7 mouse cellular contexts compared by ENCODE assay signal in the genomic region with DNA sequence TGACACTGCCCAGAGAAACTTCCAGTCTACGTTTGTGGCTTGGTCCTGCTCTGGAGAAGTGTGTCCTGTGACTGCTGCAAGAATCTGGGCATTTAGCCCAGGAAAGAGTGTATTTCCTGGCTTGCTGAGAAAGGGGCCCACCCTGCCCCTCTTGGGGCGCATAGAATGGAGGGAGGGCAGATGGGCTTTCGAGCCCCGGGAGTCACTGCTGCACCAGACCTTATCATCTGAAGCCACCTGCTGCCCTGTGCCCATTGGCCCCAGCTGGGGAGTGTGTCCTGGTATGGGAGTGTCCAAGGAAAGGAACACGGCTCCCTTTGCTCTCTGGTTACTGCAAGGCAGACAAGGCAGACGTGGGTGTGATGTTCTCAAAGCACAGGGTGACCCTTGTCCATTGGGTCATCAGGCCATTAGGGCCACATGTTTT. TPM values are rescaled to one million over a fixed set of nuclear protein-coding genes. Genes with fewer than 3 reads are reported as not detected.
DNase-seq lines count a peak whose midpoint lies in the region; ATAC-seq and TF ChIP-seq lines count a peak whose summit lies in the region.

No protein-coding gene starts in this region.

- no peak overlapping the region for H3K4me3 ChIP-seq in embryonic facial prominence, embryonic 10.5 days
- H3K4me3 ChIP-seq in hindbrain, postnatal 0 days (ENCODE audit: low read length), result no peak overlapping the region
- H3K4me3 ChIP-seq in liver, embryonic 16.5 days (ENCODE audit: low read depth, low read length), result peak overlapping the region; percentile 37

- intact Hi-C loops in left cerebral cortex, postnatal 25 days (cut with DNase I), result no loop called here

- H3K4me2 ChIP-seq in hindbrain, postnatal 0 days (ENCODE audit: low read depth, low read length), result no peak overlapping the region
- H3K4me2 ChIP-seq in liver, embryonic 16.5 days (ENCODE audit: low read depth, low read length), result peak overlapping the region; percentile 66

- no peaks in the 10 kb centered on the region for H3K27me3 ChIP-seq in embryonic facial prominence, embryonic 10.5 days (replicated peaks; ENCODE audit: low read depth, poor library complexity, severe bottlenecking)
- H3K27me3 ChIP-seq in hindbrain, postnatal 0 days (ENCODE audit: insufficient read depth, low read length), result no peaks in the 10 kb centered on the region
- no peaks in the 10 kb centered on the region for H3K27me3 ChIP-seq in liver, embryonic 16.5 days (ENCODE audit: control insufficient read depth, insufficient read depth, low read depth, low read length)

- no peak for TF ChIP-seq CTCF in hindbrain, postnatal 0 days (IDR thresholded peaks at IDR 0.05; ENCODE audit: low read depth)

- H3K9ac ChIP-seq in hindbrain, postnatal 0 days (replicated peaks; ENCODE audit: low read length), result no peak overlapping the region
- H3K9ac ChIP-seq in liver, embryonic 16.5 days (ENCODE audit: low read depth, low read length), result peak overlapping the region; percentile 65

- peak overlapping the region; percentile 16; the same call in 1 of the 2 replicates for H3K27ac ChIP-seq in embryonic facial prominence, embryonic 10.5 days (replicated peaks)
- no peak overlapping the region for H3K27ac ChIP-seq in hindbrain, postnatal 0 days
- peak overlapping the region; percentile 92 for H3K27ac ChIP-seq in liver, embryonic 16.5 days (ENCODE audit: low read length)

- peak; percentile 15 for DNase-seq in MN1 (ENCODE audit: low spot score)
- DNase-seq in embryonic facial prominence, embryonic 10.5 days (ENCODE audit: low spot score), result no peak
- peak; percentile 51 for DNase-seq in hindbrain, postnatal 0 days (ENCODE audit: low spot score)
- DNase-seq in left cerebral cortex, postnatal 25 days (ENCODE audit: low spot score in 2 of 2), result no peak
- DNase-seq in right cerebral cortex, adult 18-20 months, result no peak
- no peak for DNase-seq in adrenal gland, postnatal 10 days

- no peaks in the 10 kb centered on the region for H3K9me3 ChIP-seq in embryonic facial prominence, embryonic 10.5 days
- no peaks in the 10 kb centered on the region for H3K9me3 ChIP-seq in hindbrain, postnatal 0 days (ENCODE audit: low read length)
- H3K9me3 ChIP-seq in liver, embryonic 16.5 days (replicated peaks; ENCODE audit: control insufficient read depth, low read length), result no peaks in the 10 kb centered on the region

- H3K4me1 ChIP-seq in embryonic facial prominence, embryonic 10.5 days, result peaks cover 62% of the 10 kb centered on the region
- peaks cover 15% of the 10 kb centered on the region for H3K4me1 ChIP-seq in hindbrain, postnatal 0 days (ENCODE audit: insufficient read depth, low read length)
- peaks cover 79% of the 10 kb centered on the region for H3K4me1 ChIP-seq in liver, embryonic 16.5 days (ENCODE audit: control insufficient read depth, low read depth, low read length)

- ATAC-seq in hindbrain, postnatal 0 days, result peak; percentile 48
- peak; percentile 92 for ATAC-seq in liver, embryonic 16.5 days (ENCODE audit: low read depth)

- WGBS in embryonic facial prominence, embryonic 10.5 days, result 50% methylated on average over 6 of the region's 6 CpGs
- WGBS in hindbrain, postnatal 0 days, result 32% methylated on average over 6 of the region's 6 CpGs
- WGBS in liver, embryonic 16.5 days (ENCODE audit: insufficient replicate concordance), result 2% methylated on average over 6 of the region's 6 CpGs

- H3K36me3 ChIP-seq in embryonic facial prominence, embryonic 10.5 days (replicated peaks), result peaks cover 10% of the 10 kb centered on the region
- H3K36me3 ChIP-seq in hindbrain, postnatal 0 days (ENCODE audit: insufficient read depth, low read length), result no peaks in the 10 kb centered on the region
- H3K36me3 ChIP-seq in liver, embryonic 16.5 days (ENCODE audit: control insufficient read depth, insufficient read depth), result no peaks in the 10 kb centered on the region

RNA-seq across cellular contexts. Expression of a gene that starts 19.5 kb away (rescaled TPM):
- polyA plus RNA-seq in embryonic facial prominence, embryonic 10.5 days (2016; fragmentation: Nextera tagmentation; extraction: Ambion mirVana), result 85.4 and 85.8 TPM in 2 replicates
- 27.5 and 29.4 TPM in 2 replicates for total RNA-seq in hindbrain, postnatal 0 days (2014; rRNA removed)
- polyA plus RNA-seq in hindbrain, postnatal 0 days (2015; fragmentation: Nextera tagmentation; extraction: Ambion mirVana), result 65.3 and 75.1 TPM in 2 replicates
- polyA plus RNA-seq in liver, embryonic 16.5 days (2015; fragmentation: Nextera tagmentation; extraction: Ambion mirVana), result 43.5 and 47.6 TPM in 2 replicates
- 10 to 100 TPM; 29.4 to 29.8 TPM for total RNA-seq in left cerebral cortex, postnatal 25 days (2021)
- 10 to 100 TPM; 18.9 to 19.4 TPM for total RNA-seq in adrenal gland, postnatal 10 days (2021)

Comparison
In these comparisons a context has a peak if more than half of its experiments do, and no peak if none do; other contexts are left out.
1. DNase-seq: peak in MN1 (single experiment) and hindbrain, postnatal 0 days (single experiment); none in embryonic facial prominence, embryonic 10.5 days (single experiment), left cerebral cortex, postnatal 25 days (0 of 2), right cerebral cortex, adult 18-20 months (single experiment) and adrenal gland, postnatal 10 days (single experiment).